Mouse (Mus musculus) neural tube, embryonic 11.5 days (tissue): Measurements from ENCODE around the gene Scmh1. TPM values are rescaled to one million over a fixed set of nuclear protein-coding genes. Genes with fewer than 3 reads are reported as not detected.

Experiments
- ATAC-seq: fragments of 200-750 bp; cut with Nextera tagmentation; 2 replicates; pipeline ENCODE4 v1.8.0; 2017; ENCODE audit warnings: moderate number of reproducible peaks, mild to moderate bottlenecking, moderate TSS enrichment, moderate library complexity; ENCODE audit not compliant: insufficient read depth, low FRiP score, low TSS enrichment
- DNase-seq: peaks from one replicate; pipeline ENCODE4 v3.0.0-alpha.2; 2015; ENCODE audit warnings: low spot score
- H3K27ac ChIP-seq: fragments of 300-500 bp; sonication (generic); 2 replicates; pipeline ENCODE4 v1.5.1; 2014; ENCODE audit warnings: low read depth, mild to moderate bottlenecking, low read length
- H3K27me3 ChIP-seq: fragments of 300-500 bp; sonication (generic); 2 replicates; pipeline ENCODE4 v1.6.1; 2014; ENCODE audit warnings: mild to moderate bottlenecking, low read length, mixed read lengths; ENCODE audit not compliant: control insufficient read depth, insufficient read depth
- H3K36me3 ChIP-seq: fragments of 300-500 bp; sonication (generic); 2 replicates; pipeline ENCODE4 v1.6.1; 2014; ENCODE audit warnings: mild to moderate bottlenecking, low read length, moderate library complexity, mixed read lengths; ENCODE audit not compliant: control insufficient read depth, insufficient read depth
- H3K4me1 ChIP-seq: fragments of 300-500 bp; sonication (generic); 2 replicates; pipeline ENCODE4 v1.6.1; 2014; ENCODE audit warnings: low read length, mixed read lengths; ENCODE audit not compliant: control insufficient read depth, insufficient read depth
- H3K4me2 ChIP-seq: fragments of 300-500 bp; sonication (generic); 2 replicates; pipeline ENCODE4 v1.6.1; 2014; ENCODE audit warnings: low read depth, mild to moderate bottlenecking, moderate library complexity
- H3K4me3 ChIP-seq: fragments of 300-500 bp; sonication (generic); 2 replicates; pipeline ENCODE4 v1.5.1; 2014; ENCODE audit warnings: low read depth, low read length
- H3K9ac ChIP-seq: fragments of 300-500 bp; sonication (generic); 2 replicates; pipeline ENCODE4 v1.6.1; 2014; ENCODE audit warnings: mild to moderate bottlenecking, low read length
- H3K9me3 ChIP-seq: fragments of 300-500 bp; sonication (generic); 2 replicates; pipeline ENCODE4 v1.6.1; 2016; ENCODE audit warnings: low read length; ENCODE audit not compliant: control insufficient read depth
- WGBS: fragments of 180-500 bp; shearing (Covaris S2); extraction: QIAGEN DNeasy Blood & Tissue Kit; methylation state at CpG from one replicate; pipeline ENCODE4 v1.1.7; 2014; 5-methylcytosine and 5-hydroxymethylcytosine counted together
- polyA plus RNA-seq: library from polyadenylated mRNA; unstranded; fragments of >200 nt; fragmentation: Nextera tagmentation; extraction: Ambion mirVana; gene quantifications from 2 replicates; pipeline ENCODE4 v1.2.1, GENCODE M21; 2014

The Scmh1 gene
- polyA plus RNA-seq, 1 experiment from 2014 or later: 59.4 TPM

GRCm38 (mm10) chr4:120571691-120572090 lies 166.6 kb downstream of the Scmh1 start:
- H3K36me3 ChIP-seq: no peaks in the 10 kb centered on the region
- H3K4me2 ChIP-seq: no peak overlapping the region
- H3K27me3 ChIP-seq: no peaks in the 10 kb centered on the region
- H3K27ac ChIP-seq: no peak overlapping the region
- ATAC-seq (no peak), DNase-seq (no peak)
- 84% methylated on average over 3 of the region's 3 CpGs for WGBS
- no peak overlapping the region for H3K9ac ChIP-seq
- peaks cover 17% of the 10 kb centered on the region for H3K4me1 ChIP-seq
- no peak overlapping the region for H3K4me3 ChIP-seq
- no peaks in the 10 kb centered on the region for H3K9me3 ChIP-seq

Other genes with a start within 250 kb of the Scmh1 start
- not detected in 2 replicates for gene Edn2, start 244.1 kb upstream of the Scmh1 start, polyA plus RNA-seq
- gene Foxo6, start 117.9 kb upstream of the Scmh1 start, polyA plus RNA-seq: 0.45 and 0.62 TPM in 2 replicates
- gene Slfnl1, start 127.0 kb downstream of the Scmh1 start, polyA plus RNA-seq: not detected in 2 replicates
- 129 and 135 TPM in 2 replicates for gene Ctps, start 165.0 kb downstream of the Scmh1 start, polyA plus RNA-seq
- not detected in 2 replicates for gene Gm8439, start 183.5 kb downstream of the Scmh1 start, polyA plus RNA-seq